Mouse (Mus musculus): Measurements from ENCODE around the gene Tchp. TPM values are rescaled to one million over a fixed set of nuclear protein-coding genes. Genes with fewer than 3 reads are reported as not detected.
A peak's percentile ranks its signal among the peaks of the same experiment; 100 is the strongest.

Tchp gene
- polyA plus RNA-seq, 1 experiment from 2014 or later: 21.0 TPM

DNA sequence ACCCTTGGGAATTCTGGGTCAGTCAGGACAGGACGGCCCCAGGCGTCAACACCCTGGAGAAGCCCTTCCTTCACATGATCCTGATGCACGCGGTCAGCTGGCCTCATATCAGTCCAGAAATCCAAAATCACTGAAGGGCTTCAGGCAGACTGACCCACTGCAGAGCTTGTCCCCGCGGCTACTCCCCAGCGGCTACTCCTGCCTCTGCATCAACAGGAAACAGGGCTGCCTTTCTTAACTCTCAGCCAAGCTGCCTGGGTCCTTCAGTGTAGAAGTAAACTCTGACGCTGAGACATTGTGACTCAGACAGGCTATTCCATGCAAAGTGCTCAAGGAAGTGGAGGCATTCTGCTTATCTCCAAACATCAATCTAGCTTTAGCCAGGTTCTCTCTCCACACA, 54.4 kb downstream of the Tchp start:
- WGBS: 89% methylated on average over 8 of the region's 8 CpGs
- Histone ChIP-seq H3K4me2 (no peak overlapping the region), H3K9me3 (no peaks in the 10 kb centered on the region), H3K4me3 (replicated peaks) (no peak overlapping the region), H3K4me1 (replicated peaks) (no peaks in the 10 kb centered on the region), H3K27me3 (no peaks in the 10 kb centered on the region), H3K9ac (replicated peaks) (no peak overlapping the region), H3K36me3 (peaks cover 85% of the 10 kb centered on the region), H3K27ac (0 out of 2 replicates have a peak overlapping the region, but pooled peaks have one; percentile 17)
- ATAC-seq (ENCODE audit: insufficient number of reproducible peaks, insufficient read depth, low FRiP score, low TSS enrichment, low read depth): no peak

DNA sequence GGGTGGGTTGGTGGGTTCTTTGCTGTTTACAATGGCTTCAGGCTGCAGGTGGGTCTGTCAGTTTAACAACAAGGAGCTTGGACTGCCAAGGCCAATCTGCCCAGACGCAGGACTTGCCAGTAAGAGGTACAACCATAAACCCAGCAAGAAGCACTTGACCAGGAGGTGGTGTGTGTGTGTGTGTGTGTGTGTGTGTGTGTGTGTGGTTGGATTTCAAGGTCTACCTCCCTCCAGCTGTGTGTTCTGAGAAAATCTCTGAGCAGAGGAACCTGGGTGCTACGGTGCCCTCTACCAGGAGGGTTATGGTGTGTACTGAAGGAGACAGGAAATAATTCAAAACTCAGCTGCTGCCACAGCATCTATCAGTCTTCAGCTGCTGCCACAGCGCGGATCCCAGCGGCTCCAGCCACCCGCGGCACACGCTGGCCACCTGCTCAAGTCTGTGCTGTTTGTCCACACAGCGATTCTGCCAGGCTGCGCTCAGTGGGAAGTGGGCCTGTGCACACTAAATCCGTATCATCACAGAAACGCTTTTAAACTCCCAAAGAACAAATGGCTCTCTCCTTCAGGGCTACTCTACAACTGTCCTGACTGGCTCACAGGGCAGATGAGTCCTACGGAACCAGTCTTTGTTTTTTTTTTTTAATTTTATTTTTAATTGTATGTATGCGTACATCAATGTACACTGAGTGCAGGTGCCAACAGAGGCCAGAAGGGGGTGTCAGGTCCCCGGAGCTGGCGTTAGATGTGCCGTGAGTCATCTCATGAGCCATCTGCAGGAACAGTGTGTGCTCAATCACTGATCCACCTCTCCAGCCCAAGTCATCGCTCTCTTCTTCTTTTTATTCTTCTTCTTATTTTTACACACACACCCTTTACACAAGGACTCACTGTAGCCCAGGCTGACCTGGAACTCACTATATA, 57.5 kb downstream of the Tchp start:
- Histone ChIP-seq H3K9ac (replicated peaks) (no peak overlapping the region), H3K27ac (no peak overlapping the region), H3K4me1 (replicated peaks) (no peaks in the 10 kb centered on the region; the same call in 1 of the 2 replicates), H3K27me3 (no peaks in the 10 kb centered on the region), H3K36me3 (peaks cover 61% of the 10 kb centered on the region), H3K4me3 (replicated peaks) (no peak overlapping the region), H3K9me3 (no peaks in the 10 kb centered on the region), H3K4me2 (no peak overlapping the region)
- WGBS: 88% methylated on average over 18 of the region's 18 CpGs
- no peak for ATAC-seq (ENCODE audit: insufficient number of reproducible peaks, insufficient read depth, low FRiP score, low TSS enrichment, low read depth)

DNA sequence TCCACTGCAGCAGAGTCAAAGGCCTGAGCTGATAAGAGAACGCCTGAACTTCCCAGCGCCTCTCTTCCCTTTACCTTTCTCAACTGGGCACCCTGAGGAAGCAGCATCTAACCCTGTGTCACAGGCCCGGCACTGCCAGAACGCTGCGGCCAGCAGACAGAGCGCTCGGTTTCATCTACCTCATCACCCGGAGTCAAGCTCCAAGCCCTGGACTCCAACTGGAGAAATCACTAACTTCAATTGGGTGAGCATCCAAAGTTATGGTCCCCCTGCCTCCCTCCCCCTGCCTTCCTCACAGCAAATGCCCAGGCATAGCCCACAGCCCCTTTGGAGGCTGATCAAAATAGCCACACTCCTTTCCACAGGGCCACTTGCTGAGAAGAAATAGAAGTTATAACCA, 59.1 kb downstream of the Tchp start:
- H3K27ac ChIP-seq: no peak overlapping the region
- H3K27me3 ChIP-seq: no peaks in the 10 kb centered on the region
- no peak overlapping the region for H3K9ac ChIP-seq (replicated peaks)
- 89% methylated on average over 8 of the region's 8 CpGs for WGBS
- H3K4me2 ChIP-seq: no peak overlapping the region
- ATAC-seq (ENCODE audit: insufficient number of reproducible peaks, insufficient read depth, low FRiP score, low TSS enrichment, low read depth): no peak
- no peaks in the 10 kb centered on the region; the same call in 1 of the 2 replicates for H3K4me1 ChIP-seq (replicated peaks)
- no peaks in the 10 kb centered on the region for H3K9me3 ChIP-seq
- peaks cover 45% of the 10 kb centered on the region for H3K36me3 ChIP-seq
- H3K4me3 ChIP-seq (replicated peaks): no peak overlapping the region

DNA sequence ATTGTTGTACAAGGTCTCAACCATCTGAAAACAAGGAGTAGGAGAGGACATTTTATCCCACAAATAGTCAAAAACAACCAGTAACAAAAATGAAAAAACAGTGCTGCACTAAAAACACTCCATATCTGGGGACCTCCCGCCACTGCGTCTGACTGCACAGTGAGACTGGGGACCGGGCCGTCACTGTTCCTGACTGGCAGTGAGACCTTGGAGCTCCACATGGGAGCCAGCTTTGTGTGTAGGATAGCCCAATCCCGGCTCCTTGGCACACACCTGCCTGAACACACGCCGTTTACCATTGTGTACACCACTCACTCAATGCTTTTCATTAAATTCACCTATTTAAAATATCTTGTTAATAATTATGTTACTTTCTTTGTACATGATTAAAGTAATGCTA, 59.6 kb downstream of the Tchp start:
- Histone ChIP-seq H3K4me2 (no peak overlapping the region), H3K9ac (replicated peaks) (no peak overlapping the region), H3K36me3 (peaks cover 40% of the 10 kb centered on the region), H3K4me1 (replicated peaks) (peaks cover 5% of the 10 kb centered on the region), H3K27me3 (no peaks in the 10 kb centered on the region), H3K9me3 (no peaks in the 10 kb centered on the region), H3K27ac (no peak overlapping the region), H3K4me3 (replicated peaks) (no peak overlapping the region)
- WGBS: 91% methylated on average over 7 of the region's 7 CpGs
- ATAC-seq (ENCODE audit: insufficient number of reproducible peaks, insufficient read depth, low FRiP score, low TSS enrichment, low read depth): no peak

DNA sequence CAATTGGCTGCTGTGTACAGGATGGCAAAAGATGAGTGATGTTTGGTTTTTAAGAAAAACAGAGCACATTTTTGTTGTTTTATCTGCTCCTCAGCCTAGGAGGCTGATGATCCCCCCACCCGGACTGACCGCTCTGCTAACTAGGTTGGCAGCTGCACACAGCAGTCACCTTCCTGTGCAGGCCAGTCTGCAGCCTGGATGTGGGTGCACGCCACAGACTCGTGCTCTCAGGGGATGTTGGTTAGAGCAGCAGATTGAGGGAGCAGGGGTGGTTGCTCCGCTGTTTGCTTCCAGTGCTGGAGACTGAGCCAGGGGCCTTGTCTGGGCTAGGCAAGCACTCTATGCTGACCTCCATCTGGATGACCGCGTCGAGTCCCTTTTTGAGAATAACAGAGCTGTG, 62.2 kb downstream of the Tchp start:
- Histone ChIP-seq H3K4me3 (replicated peaks) (no peak overlapping the region), H3K4me2 (no peak overlapping the region), H3K4me1 (replicated peaks) (peaks cover 8% of the 10 kb centered on the region), H3K27me3 (no peaks in the 10 kb centered on the region), H3K36me3 (peaks cover 15% of the 10 kb centered on the region), H3K27ac (no peak overlapping the region), H3K9ac (replicated peaks) (no peak overlapping the region), H3K9me3 (no peaks in the 10 kb centered on the region)
- ATAC-seq (ENCODE audit: insufficient number of reproducible peaks, insufficient read depth, low FRiP score, low TSS enrichment, low read depth): no peak
- 91% methylated on average over 8 of the region's 8 CpGs for WGBS

DNA sequence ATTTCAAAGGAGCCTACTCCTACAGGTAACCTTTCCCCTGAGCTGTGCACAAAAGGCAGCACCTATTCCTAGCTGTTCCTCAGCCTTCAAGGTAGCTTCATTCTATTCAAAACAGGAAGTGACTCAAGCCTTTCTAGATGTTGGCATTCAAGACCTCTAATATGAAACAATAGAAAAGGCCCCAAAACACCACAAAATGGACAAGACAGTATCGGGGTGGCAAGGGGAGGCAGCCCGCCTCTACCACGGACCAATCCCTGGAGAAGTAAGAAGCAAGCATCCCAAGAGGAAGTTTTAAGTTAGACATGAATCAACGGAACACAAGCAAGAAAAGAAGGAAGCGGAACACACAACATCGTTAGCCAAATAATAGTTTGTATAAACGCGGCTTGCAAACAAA, 64.2 kb downstream of the Tchp start:
- Histone ChIP-seq H3K27ac (no peak overlapping the region), H3K36me3 (peaks cover 4% of the 10 kb centered on the region; the same call in 1 of the 2 replicates), H3K4me3 (replicated peaks) (peak overlapping the region; percentile 100), H3K4me2 (peak overlapping the region; percentile 90), H3K27me3 (no peaks in the 10 kb centered on the region), H3K9ac (replicated peaks) (0 out of 2 replicates have a peak overlapping the region, but pooled peaks have one; percentile 96), H3K4me1 (replicated peaks) (peaks cover 19% of the 10 kb centered on the region), H3K9me3 (no peaks in the 10 kb centered on the region)
- WGBS: 82% methylated on average over 8 of the region's 8 CpGs
- no peak for ATAC-seq (ENCODE audit: insufficient number of reproducible peaks, insufficient read depth, low FRiP score, low TSS enrichment, low read depth)

Small RNAs within 50 kb of the gene (microRNA-seq; reads per million reads assigned to microRNA genes)
- gene Mir7028: not detected

Other genes starting within 250 kb of the Tchp start
- gene Fam222a, start 139.7 kb upstream of the Tchp start, polyA plus RNA-seq (2016; fragmentation: Nextera tagmentation; extraction: Ambion mirVana): 1.7 and 2.1 TPM in 2 replicates
- gene Trpv4, start 49.3 kb upstream of the Tchp start, polyA plus RNA-seq (2016; fragmentation: Nextera tagmentation; extraction: Ambion mirVana): 2.5 and 3.4 TPM in 2 replicates
- gene Gltp, start 16.8 kb upstream of the Tchp start, polyA plus RNA-seq (2016; fragmentation: Nextera tagmentation; extraction: Ambion mirVana): 69.5 and 75.3 TPM in 2 replicates
- 52.9 and 58.5 TPM in 2 replicates for gene Ankrd13a, start 66.9 kb downstream of the Tchp start, polyA plus RNA-seq (2016; fragmentation: Nextera tagmentation; extraction: Ambion mirVana)
- gene Git2, start 67.8 kb downstream of the Tchp start, polyA plus RNA-seq (2016; fragmentation: Nextera tagmentation; extraction: Ambion mirVana): 46.8 and 48.8 TPM in 2 replicates
- 95.7 and 99.3 TPM in 2 replicates for gene 1500011B03Rik, start 115.7 kb downstream of the Tchp start, polyA plus RNA-seq (2016; fragmentation: Nextera tagmentation; extraction: Ambion mirVana)
- gene 4930519G04Rik, start 145.9 kb downstream of the Tchp start, polyA plus RNA-seq (2016; fragmentation: Nextera tagmentation; extraction: Ambion mirVana): not detected in 2 replicates
- 0.23 and 0.31 TPM in 2 replicates for gene Gm9936, start 150.9 kb downstream of the Tchp start, polyA plus RNA-seq (2016; fragmentation: Nextera tagmentation; extraction: Ambion mirVana)
- gene Oasl2, start 189.2 kb downstream of the Tchp start, polyA plus RNA-seq (2016; fragmentation: Nextera tagmentation; extraction: Ambion mirVana): 0.74 and 1.2 TPM in 2 replicates
- 0.67 and 0.73 TPM in 2 replicates for gene Oasl1, start 215.5 kb downstream of the Tchp start, polyA plus RNA-seq (2016; fragmentation: Nextera tagmentation; extraction: Ambion mirVana)
- 65.0 and 67.4 TPM in 2 replicates for gene 2210016L21Rik, start 234.4 kb downstream of the Tchp start, polyA plus RNA-seq (2016; fragmentation: Nextera tagmentation; extraction: Ambion mirVana)

All from limb, embryonic 12.5 days (tissue).